Comparison of ENCODE assay signal across 10 mouse cellular contexts in genomic region chr10:128188242-128188877, GRCm38 (mm10). TPM values are rescaled to one million over a fixed set of nuclear protein-coding genes. Genes with fewer than 3 reads are reported as not detected.
DNase-seq lines count a peak whose midpoint lies in the region; ATAC-seq and TF ChIP-seq lines count a peak whose summit lies in the region.
"Had no signal": no experiment of that assay in that cellular context is flagged by ENCODE, and none has a peak within 500 bp of the region (broad histone marks: within the 10 kb centered on the region; RNA-seq: fewer than 3 reads in every experiment).

No protein-coding gene starts in this region.

- H3K9ac ChIP-seq in intestine, postnatal 0 days (ENCODE audit: low read depth, low read length): no peak overlapping the region
- H3K9ac ChIP-seq in intestine, embryonic 16.5 days (ENCODE audit: low read depth, low read length): no peak overlapping the region
- no peak overlapping the region for H3K9ac ChIP-seq in embryonic facial prominence, embryonic 11.5 days (replicated peaks; ENCODE audit: low read length)
- H3K9ac ChIP-seq in midbrain, postnatal 0 days (replicated peaks; ENCODE audit: low read length, poor library complexity, severe bottlenecking): no peak overlapping the region
- H3K9ac ChIP-seq in stomach, postnatal 0 days (ENCODE audit: low read length): no peak overlapping the region
- H3K9ac ChIP-seq: embryonic facial prominence, embryonic 13.5 days had no signal

- no peak overlapping the region for H3K4me3 ChIP-seq in intestine, postnatal 0 days (ENCODE audit: low read depth, low read length)
- no peak overlapping the region for H3K4me3 ChIP-seq in intestine, embryonic 16.5 days (ENCODE audit: low read length)
- H3K4me3 ChIP-seq in embryonic facial prominence, embryonic 11.5 days (ENCODE audit: low read depth, low read length): no peak overlapping the region
- no peak overlapping the region for H3K4me3 ChIP-seq in midbrain, postnatal 0 days (ENCODE audit: low read depth, low read length)
- no peak overlapping the region for H3K4me3 ChIP-seq in stomach, postnatal 0 days (ENCODE audit: low read depth, low read length)
- H3K4me3 ChIP-seq: embryonic facial prominence, embryonic 13.5 days; myocyte had no signal

- ATAC-seq in intestine, postnatal 0 days: no peak
- no peak for ATAC-seq in intestine, embryonic 16.5 days
- no peak for ATAC-seq in embryonic facial prominence, embryonic 11.5 days (replicated peaks; ENCODE audit: insufficient number of reproducible peaks, low FRiP score, low TSS enrichment, low read depth)
- ATAC-seq in midbrain, postnatal 0 days (ENCODE audit: low FRiP score): no peak
- ATAC-seq in stomach, postnatal 0 days (ENCODE audit: low FRiP score, low TSS enrichment): no peak; the same call in 1 of the 2 replicates

- H3K36me3 ChIP-seq in intestine, postnatal 0 days (ENCODE audit: control insufficient read depth, insufficient read depth): no peaks in the 10 kb centered on the region
- H3K36me3 ChIP-seq in intestine, embryonic 16.5 days (ENCODE audit: control insufficient read depth, insufficient read depth, low read length): no peaks in the 10 kb centered on the region
- H3K36me3 ChIP-seq in embryonic facial prominence, embryonic 11.5 days (replicated peaks; ENCODE audit: control insufficient read depth, insufficient read depth, low read depth, low read length): no peaks in the 10 kb centered on the region
- H3K36me3 ChIP-seq in midbrain, postnatal 0 days (ENCODE audit: insufficient read depth, low read length): no peaks in the 10 kb centered on the region
- no peaks in the 10 kb centered on the region for H3K36me3 ChIP-seq in stomach, postnatal 0 days (ENCODE audit: control insufficient read depth, insufficient read depth, low read length)
- H3K36me3 ChIP-seq: embryonic facial prominence, embryonic 13.5 days had no signal

- no peaks in the 10 kb centered on the region for H3K9me3 ChIP-seq in intestine, postnatal 0 days (ENCODE audit: control insufficient read depth)
- H3K9me3 ChIP-seq in intestine, embryonic 16.5 days (ENCODE audit: control insufficient read depth, low read length): no peaks in the 10 kb centered on the region
- no peaks in the 10 kb centered on the region for H3K9me3 ChIP-seq in embryonic facial prominence, embryonic 11.5 days (replicated peaks; ENCODE audit: control insufficient read depth, low read length)
- H3K9me3 ChIP-seq in midbrain, postnatal 0 days (ENCODE audit: low read length): no peaks in the 10 kb centered on the region
- H3K9me3 ChIP-seq in stomach, postnatal 0 days (ENCODE audit: control insufficient read depth, low read length): no peaks in the 10 kb centered on the region
- H3K9me3 ChIP-seq: embryonic facial prominence, embryonic 13.5 days had no signal

- TF ChIP-seq EP300 in stomach, postnatal 0 days (optimal IDR thresholded peaks at IDR 0.05): no peak

- H3K4me2 ChIP-seq in intestine, postnatal 0 days (replicated peaks; ENCODE audit: low read depth): no peak overlapping the region
- no peak overlapping the region for H3K4me2 ChIP-seq in intestine, embryonic 16.5 days (ENCODE audit: low read depth, low read length)
- H3K4me2 ChIP-seq in embryonic facial prominence, embryonic 11.5 days (ENCODE audit: low read depth, low read length): no peak overlapping the region
- H3K4me2 ChIP-seq in midbrain, postnatal 0 days (ENCODE audit: low read depth, low read length, poor library complexity, severe bottlenecking): no peak overlapping the region
- no peak overlapping the region for H3K4me2 ChIP-seq in stomach, postnatal 0 days (replicated peaks; ENCODE audit: low read depth)
- H3K4me2 ChIP-seq: embryonic facial prominence, embryonic 13.5 days had no signal

- DNase-seq in adrenal gland, postnatal 10 days: peak; percentile 86
- DNase-seq in embryonic facial prominence, embryonic 11.5 days (ENCODE audit: low spot score): peak; percentile 91
- DNase-seq in heart, postnatal 4 days: peak; percentile 87
- peak; percentile 81 to 89 for DNase-seq in left cerebral cortex, postnatal 14 days (ENCODE audit: low spot score in 2 of 2)
- peak; percentile 86 for DNase-seq in midbrain, postnatal 0 days (ENCODE audit: low spot score)
- peak; percentile 74 for DNase-seq in stomach, postnatal 0 days (ENCODE audit: low spot score)

- H3K27me3 ChIP-seq in intestine, postnatal 0 days (replicated peaks; ENCODE audit: control insufficient read depth, insufficient read depth, low read length): no peaks in the 10 kb centered on the region
- no peaks in the 10 kb centered on the region for H3K27me3 ChIP-seq in intestine, embryonic 16.5 days (replicated peaks; ENCODE audit: control insufficient read depth, insufficient read depth, low read length)
- H3K27me3 ChIP-seq in embryonic facial prominence, embryonic 11.5 days (ENCODE audit: control insufficient read depth, insufficient read depth, low read length): no peaks in the 10 kb centered on the region
- no peaks in the 10 kb centered on the region for H3K27me3 ChIP-seq in midbrain, postnatal 0 days (ENCODE audit: insufficient read depth, low read length)
- no peaks in the 10 kb centered on the region for H3K27me3 ChIP-seq in stomach, postnatal 0 days (ENCODE audit: control insufficient read depth, insufficient read depth, low read length)
- H3K27me3 ChIP-seq: embryonic facial prominence, embryonic 13.5 days had no signal

- no peak overlapping the region for H3K27ac ChIP-seq in intestine, postnatal 0 days (ENCODE audit: low read depth, low read length)
- H3K27ac ChIP-seq in intestine, embryonic 16.5 days (ENCODE audit: low read length): no peak overlapping the region
- no peak overlapping the region for H3K27ac ChIP-seq in embryonic facial prominence, embryonic 11.5 days (replicated peaks; ENCODE audit: low read depth, low read length)
- H3K27ac ChIP-seq in midbrain, postnatal 0 days (ENCODE audit: low read depth, low read length): no peak overlapping the region
- H3K27ac ChIP-seq in stomach, postnatal 0 days (replicated peaks): no peak overlapping the region
- H3K27ac ChIP-seq: embryonic facial prominence, embryonic 13.5 days had no signal

- TF ChIP-seq CTCF in intestine, postnatal 0 days (IDR thresholded peaks at IDR 0.05; ENCODE audit: low read depth): peak; percentile 81
- peak; percentile 86 for TF ChIP-seq CTCF in midbrain, postnatal 0 days (IDR thresholded peaks at IDR 0.05)
- peak; percentile 89 for TF ChIP-seq CTCF in stomach, postnatal 0 days (IDR thresholded peaks at IDR 0.05; ENCODE audit: low read depth)

- WGBS in intestine, postnatal 0 days: 49% methylated on average over 2 of the region's 2 CpGs
- WGBS in intestine, embryonic 16.5 days: 40% methylated on average over 2 of the region's 2 CpGs
- 51% methylated on average over 2 of the region's 2 CpGs for WGBS in embryonic facial prominence, embryonic 11.5 days
- 38% methylated on average over 2 of the region's 2 CpGs for WGBS in midbrain, postnatal 0 days
- WGBS in stomach, postnatal 0 days: 44% methylated on average over 2 of the region's 2 CpGs

- H3K4me1 ChIP-seq in intestine, postnatal 0 days (replicated peaks; ENCODE audit: control insufficient read depth, insufficient read depth, low read length): no peaks in the 10 kb centered on the region
- 0 out of 2 replicates have a peak, but pooled peaks cover 2% of the 10 kb centered on the region for H3K4me1 ChIP-seq in intestine, embryonic 16.5 days (ENCODE audit: control insufficient read depth, insufficient read depth, low read length)
- no peaks in the 10 kb centered on the region for H3K4me1 ChIP-seq in embryonic facial prominence, embryonic 11.5 days (ENCODE audit: control insufficient read depth, insufficient read depth, low read length)
- H3K4me1 ChIP-seq in midbrain, postnatal 0 days (ENCODE audit: insufficient read depth, low read length): no peaks in the 10 kb centered on the region
- H3K4me1 ChIP-seq in stomach, postnatal 0 days (replicated peaks; ENCODE audit: control insufficient read depth, insufficient read depth): no peaks in the 10 kb centered on the region

- intact Hi-C loops in left cerebral cortex, postnatal 14 days (cut with DNase I): loop anchor here (10.0 kb wide), 1 partner anchor 234 kb away; no protein-coding TSS in a partner anchor

RNA-seq across cellular contexts. Expression of gene Gls2, which starts 5.9 kb away (rescaled TPM):
- 0.37 and 0.42 TPM in 2 replicates for polyA plus RNA-seq in intestine, postnatal 0 days (2015; fragmentation: Nextera tagmentation; extraction: Ambion mirVana)
- polyA plus RNA-seq in intestine, embryonic 16.5 days (2015; fragmentation: Nextera tagmentation; extraction: Ambion mirVana): 2.2 and 2.8 TPM in 2 replicates
- 10 to 100 TPM; 12.8 to 22.3 TPM for total RNA-seq in adrenal gland, postnatal 10 days (2021)
- polyA plus RNA-seq in embryonic facial prominence, embryonic 11.5 days (2014; fragmentation: Nextera tagmentation; extraction: Ambion mirVana): 0.76 and 1.2 TPM in 2 replicates
- total RNA-seq in heart, postnatal 4 days (2021): 1 to 10 TPM in 1 of 2 experiments, under 1 TPM in 1; 0.48 to 1.2 TPM
- 10 to 100 TPM; 21.3 to 22.6 TPM for total RNA-seq in left cerebral cortex, postnatal 14 days (2021)
- 2.5 and 4.4 TPM in 2 replicates for total RNA-seq in midbrain, postnatal 0 days (2014; rRNA removed)
- polyA plus RNA-seq in midbrain, postnatal 0 days (2015; fragmentation: Nextera tagmentation; extraction: Ambion mirVana): 1.2 and 2.5 TPM in 2 replicates
- polyA plus RNA-seq in stomach, postnatal 0 days (2015; fragmentation: Nextera tagmentation; extraction: Ambion mirVana): 0.53 and 0.64 TPM in 2 replicates

RNA-seq across cellular contexts. Expression of gene Rbms2, which starts 8.3 kb away (rescaled TPM):
- 11.2 and 11.7 TPM in 2 replicates for polyA plus RNA-seq in intestine, postnatal 0 days (2015; fragmentation: Nextera tagmentation; extraction: Ambion mirVana)
- polyA plus RNA-seq in intestine, embryonic 16.5 days (2015; fragmentation: Nextera tagmentation; extraction: Ambion mirVana): 24.9 and 25.2 TPM in 2 replicates
- 10 to 100 TPM; 65.3 to 74.8 TPM for total RNA-seq in adrenal gland, postnatal 10 days (2021)
- polyA plus RNA-seq in embryonic facial prominence, embryonic 11.5 days (2014; fragmentation: Nextera tagmentation; extraction: Ambion mirVana): 24.5 and 24.6 TPM in 2 replicates
- total RNA-seq in heart, postnatal 4 days (2021): 10 to 100 TPM; 95.9 to 97.3 TPM
- total RNA-seq in left cerebral cortex, postnatal 14 days (2021): 10 to 100 TPM in 1 of 2 experiments, 1 to 10 TPM in 1; 9.2 to 10.8 TPM
- 11.1 and 12.9 TPM in 2 replicates for total RNA-seq in midbrain, postnatal 0 days (2014; rRNA removed)
- polyA plus RNA-seq in midbrain, postnatal 0 days (2015; fragmentation: Nextera tagmentation; extraction: Ambion mirVana): 5.2 and 5.3 TPM in 2 replicates
- polyA plus RNA-seq in stomach, postnatal 0 days (2015; fragmentation: Nextera tagmentation; extraction: Ambion mirVana): 15.5 and 17.0 TPM in 2 replicates

RNA-seq across cellular contexts. Expression of gene Spryd4, which starts 23.2 kb away (rescaled TPM):
- polyA plus RNA-seq in intestine, postnatal 0 days (2015; fragmentation: Nextera tagmentation; extraction: Ambion mirVana): 22.9 and 23.2 TPM in 2 replicates
- 36.1 and 40.1 TPM in 2 replicates for polyA plus RNA-seq in intestine, embryonic 16.5 days (2015; fragmentation: Nextera tagmentation; extraction: Ambion mirVana)
- 10 to 100 TPM; 21.6 to 27.3 TPM for total RNA-seq in adrenal gland, postnatal 10 days (2021)
- 30.7 and 33.7 TPM in 2 replicates for polyA plus RNA-seq in embryonic facial prominence, embryonic 11.5 days (2014; fragmentation: Nextera tagmentation; extraction: Ambion mirVana)
- total RNA-seq in heart, postnatal 4 days (2021): 10 to 100 TPM; 39.6 to 41.5 TPM
- total RNA-seq in left cerebral cortex, postnatal 14 days (2021): 10 to 100 TPM; 10.7 to 11.3 TPM
- 17.1 and 29.5 TPM in 2 replicates for total RNA-seq in midbrain, postnatal 0 days (2014; rRNA removed)
- 21.4 and 23.0 TPM in 2 replicates for polyA plus RNA-seq in midbrain, postnatal 0 days (2015; fragmentation: Nextera tagmentation; extraction: Ambion mirVana)
- polyA plus RNA-seq in stomach, postnatal 0 days (2015; fragmentation: Nextera tagmentation; extraction: Ambion mirVana): 25.6 and 26.1 TPM in 2 replicates

RNA-seq across cellular contexts. Expression of gene Mip, which starts 37.3 kb away (rescaled TPM):
- polyA plus RNA-seq in intestine, postnatal 0 days (2015; fragmentation: Nextera tagmentation; extraction: Ambion mirVana): not detected in 2 replicates
- polyA plus RNA-seq in intestine, embryonic 16.5 days (2015; fragmentation: Nextera tagmentation; extraction: Ambion mirVana): 0.06 TPM in 1 of 2 replicates, not detected in the other
- total RNA-seq in adrenal gland, postnatal 10 days (2021): not detected
- 0.45 TPM in 1 of 2 replicates, not detected in the other for polyA plus RNA-seq in embryonic facial prominence, embryonic 11.5 days (2014; fragmentation: Nextera tagmentation; extraction: Ambion mirVana)
- total RNA-seq in heart, postnatal 4 days (2021): not detected
- not detected for total RNA-seq in left cerebral cortex, postnatal 14 days (2021)
- total RNA-seq in midbrain, postnatal 0 days (2014; rRNA removed): 0.22 TPM in 1 of 2 replicates, not detected in the other
- polyA plus RNA-seq in midbrain, postnatal 0 days (2015; fragmentation: Nextera tagmentation; extraction: Ambion mirVana): 0.13 TPM in 1 of 2 replicates, not detected in the other
- not detected in 2 replicates for polyA plus RNA-seq in stomach, postnatal 0 days (2015; fragmentation: Nextera tagmentation; extraction: Ambion mirVana)
- polyA plus RNA-seq: myocyte had no signal

RNA-seq across cellular contexts. Expression of gene Timeless, which starts 43.5 kb away (rescaled TPM):
- 8.6 and 10.6 TPM in 2 replicates for polyA plus RNA-seq in intestine, postnatal 0 days (2015; fragmentation: Nextera tagmentation; extraction: Ambion mirVana)
- polyA plus RNA-seq in intestine, embryonic 16.5 days (2015; fragmentation: Nextera tagmentation; extraction: Ambion mirVana): 29.0 and 33.3 TPM in 2 replicates
- 10 to 100 TPM; 16.4 to 21.9 TPM for total RNA-seq in adrenal gland, postnatal 10 days (2021)
- 64.2 and 66.6 TPM in 2 replicates for polyA plus RNA-seq in embryonic facial prominence, embryonic 11.5 days (2014; fragmentation: Nextera tagmentation; extraction: Ambion mirVana)
- total RNA-seq in heart, postnatal 4 days (2021): 10 to 100 TPM; 24.5 to 28.7 TPM
- total RNA-seq in left cerebral cortex, postnatal 14 days (2021): 1 to 10 TPM; 7.2 to 9.9 TPM
- 11.0 and 14.6 TPM in 2 replicates for total RNA-seq in midbrain, postnatal 0 days (2014; rRNA removed)
- 7.7 and 8.1 TPM in 2 replicates for polyA plus RNA-seq in midbrain, postnatal 0 days (2015; fragmentation: Nextera tagmentation; extraction: Ambion mirVana)
- 8.9 and 10.5 TPM in 2 replicates for polyA plus RNA-seq in stomach, postnatal 0 days (2015; fragmentation: Nextera tagmentation; extraction: Ambion mirVana)
